Mouse (Mus musculus): ENCODE measurements at regions not wholly inside any gene's neighbourhood (a gene's known extent, or its start where the extent isn't known, plus 50 kb on each side); places are given as distances from the start of the nearest gene placed in this dataset.
A peak's percentile ranks its signal among the peaks of the same experiment; 100 is the strongest.

DNA sequence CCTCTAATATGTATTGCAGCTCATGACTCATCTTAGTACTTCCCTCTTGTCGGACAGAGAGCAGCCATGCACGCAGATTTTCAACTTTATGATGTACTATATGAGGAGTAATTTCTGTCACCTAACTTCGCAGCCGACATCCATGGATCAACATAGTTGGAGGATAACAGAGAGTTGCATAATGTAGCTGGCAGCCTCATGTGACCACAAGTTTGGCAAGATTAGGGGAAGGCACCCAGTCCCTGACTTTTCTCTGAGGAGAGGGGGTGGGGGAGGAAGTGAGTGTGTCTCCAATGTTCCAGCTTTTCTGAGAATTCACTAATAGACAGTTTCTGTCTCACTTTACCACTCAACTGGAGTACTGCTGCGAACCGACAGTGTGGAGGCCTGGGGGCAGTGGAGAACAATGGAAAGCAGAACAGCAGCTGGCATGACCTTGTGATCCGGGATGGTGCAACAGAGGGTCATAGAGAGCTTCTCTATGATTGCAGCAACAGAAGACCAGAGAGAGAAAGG is 424.0 kb downstream of the Ptprc start:
- DNase-seq (ENCODE audit: low spot score): no peak

GRCm38 (mm10) chr1:137750894-137751293 is 424.6 kb downstream of the Ptprc start:
- DNase-seq (ENCODE audit: low spot score): no peak

GRCm38 (mm10) chr1:137746129-137746528 is 429.4 kb downstream of the Ptprc start:
- DNase-seq (ENCODE audit: low spot score): no peak

- no peak for DNase-seq (ENCODE audit: low spot score)
Observed at GRCm38 (mm10) chr1:137738157-137738851, 437.2 kb downstream of the Ptprc start.

DNA sequence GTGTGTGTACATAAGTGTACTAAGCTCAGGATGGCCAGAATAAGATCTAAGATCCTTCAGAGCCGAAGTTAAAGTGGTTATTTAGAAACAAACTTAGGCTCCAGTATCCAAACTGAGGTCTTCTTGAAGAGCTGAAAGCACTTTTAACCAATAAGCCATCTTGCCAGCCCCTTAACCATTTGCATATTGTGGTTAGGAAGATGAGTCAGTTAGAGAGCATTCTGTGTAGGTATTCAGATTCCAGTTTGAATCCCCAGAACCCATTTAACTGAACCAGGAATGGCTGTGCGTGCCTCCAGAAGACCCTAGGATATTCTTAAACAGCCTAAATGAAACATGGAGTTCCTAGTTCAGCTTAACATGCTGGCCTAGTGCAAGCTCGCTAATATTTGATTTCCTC is 471.6 kb downstream of the Ptprc start:
- DNase-seq (ENCODE audit: low spot score): no peak

DNA sequence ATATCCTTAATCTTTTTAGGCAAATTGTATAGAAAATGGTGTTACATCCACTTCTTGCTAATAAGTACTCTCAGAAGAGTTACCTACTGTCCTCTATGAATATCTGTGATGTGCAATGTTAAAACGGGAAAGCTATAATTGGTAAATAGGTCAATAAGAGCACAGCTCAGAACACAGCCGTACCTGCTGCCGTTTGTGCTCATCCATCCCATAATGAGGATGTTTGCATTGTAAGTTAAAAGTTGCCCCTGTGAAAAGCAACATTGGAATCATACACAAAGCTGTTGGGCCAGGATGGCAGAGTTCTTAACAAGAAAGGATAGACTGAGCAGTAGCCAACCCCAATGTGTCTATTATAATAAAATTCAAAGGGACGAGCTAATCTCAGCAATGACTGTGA is 476.6 kb downstream of the Ptprc start:
- DNase-seq (ENCODE audit: low spot score): no peak

- no peak for DNase-seq (ENCODE audit: low spot score)
Observed at GRCm38 (mm10) chr1:137697289-137697688, 478.2 kb downstream of the Ptprc start.

DNA sequence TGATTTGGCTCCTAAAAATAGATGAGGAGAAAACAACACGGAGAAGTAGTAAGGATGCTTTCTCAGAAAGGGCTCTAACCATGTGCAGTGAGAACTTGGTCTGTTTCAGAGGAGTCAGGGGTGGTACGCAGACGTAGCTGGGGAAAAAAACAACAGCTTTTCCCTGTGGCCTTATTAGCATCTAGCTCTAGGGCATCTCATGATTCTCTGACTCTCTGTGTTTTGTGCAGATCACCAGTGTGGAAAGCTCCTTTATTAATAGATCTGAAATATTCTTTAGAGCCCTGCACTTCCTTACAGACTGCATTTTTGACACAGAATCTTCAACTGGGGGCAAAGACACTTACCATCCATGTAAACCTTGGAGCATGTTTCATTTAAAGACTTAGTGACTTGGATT is 478.7 kb downstream of the Ptprc start:
- DNase-seq (ENCODE audit: low spot score): no peak

- no peak for DNase-seq (ENCODE audit: low spot score)
Observed at GRCm38 (mm10) chr1:137695751-137696150, 479.8 kb downstream of the Ptprc start.

DNA sequence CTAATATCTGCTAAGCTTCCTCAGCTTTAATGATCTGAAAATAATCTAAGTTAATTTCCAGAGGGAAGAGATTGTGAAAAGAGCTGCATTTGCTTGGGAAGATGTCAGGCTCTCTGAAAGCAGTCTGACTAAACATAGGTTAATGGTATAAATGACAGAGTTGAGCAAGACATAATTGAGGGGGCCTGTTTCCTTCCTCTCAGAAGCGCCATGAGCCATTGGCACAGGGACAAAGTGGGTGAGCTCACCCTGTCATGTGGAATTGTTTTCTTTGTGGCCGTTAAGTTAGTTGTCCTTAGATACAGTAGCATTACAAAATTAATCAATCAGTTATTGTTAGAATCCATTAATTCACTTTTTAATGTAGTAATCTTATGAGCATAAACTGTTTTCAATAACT is 483.0 kb downstream of the Ptprc start:
- DNase-seq (ENCODE audit: low spot score): no peak

GRCm38 (mm10) chr1:137690860-137691595 is 484.5 kb downstream of the Ptprc start:
- DNase-seq (ENCODE audit: low spot score): no peak

DNA sequence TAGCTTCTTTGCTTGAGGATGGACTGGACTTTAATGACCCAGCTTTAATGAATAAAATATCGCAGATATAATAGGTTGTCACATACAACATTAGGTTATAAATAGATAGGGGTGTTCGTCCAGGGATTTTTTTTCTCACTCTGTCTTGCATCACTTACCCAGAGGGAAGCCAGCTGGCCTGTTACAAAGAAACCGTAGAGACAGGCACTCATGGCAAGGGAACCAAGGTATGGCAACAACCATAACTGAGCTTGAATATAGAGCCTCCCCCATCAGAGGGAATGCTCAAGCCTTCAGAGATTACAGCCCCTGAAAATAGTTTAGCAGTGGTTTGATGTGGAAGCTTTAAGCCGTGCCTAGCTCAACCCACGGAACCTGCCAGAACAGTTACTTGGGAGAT is 504.9 kb downstream of the Ptprc start:
- DNase-seq (ENCODE audit: low spot score): no peak

DNA sequence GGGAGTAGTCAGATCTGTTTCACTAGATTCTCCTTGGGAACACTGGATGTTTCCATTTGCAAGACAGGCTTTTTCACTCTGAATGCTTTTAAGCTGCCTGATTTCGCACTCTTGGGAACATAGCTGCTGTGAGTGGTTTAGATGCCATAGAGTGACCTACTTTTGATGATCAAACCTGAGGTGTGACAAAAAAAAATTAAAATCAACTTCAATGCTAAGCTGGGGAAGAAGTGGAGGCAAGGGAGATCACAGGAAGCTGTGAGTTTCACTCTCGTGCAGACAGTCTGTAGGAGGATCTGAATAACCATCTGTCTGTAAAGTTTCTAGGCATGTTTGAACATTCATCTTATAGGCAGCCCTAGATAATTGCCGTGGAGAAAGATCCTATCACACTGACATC is 505.7 kb downstream of the Ptprc start:
- DNase-seq (ENCODE audit: low spot score): no peak

- DNase-seq (ENCODE audit: low spot score): no peak
Observed at GRCm38 (mm10) chr1:137658141-137658540, 517.4 kb downstream of the Ptprc start.

DNA sequence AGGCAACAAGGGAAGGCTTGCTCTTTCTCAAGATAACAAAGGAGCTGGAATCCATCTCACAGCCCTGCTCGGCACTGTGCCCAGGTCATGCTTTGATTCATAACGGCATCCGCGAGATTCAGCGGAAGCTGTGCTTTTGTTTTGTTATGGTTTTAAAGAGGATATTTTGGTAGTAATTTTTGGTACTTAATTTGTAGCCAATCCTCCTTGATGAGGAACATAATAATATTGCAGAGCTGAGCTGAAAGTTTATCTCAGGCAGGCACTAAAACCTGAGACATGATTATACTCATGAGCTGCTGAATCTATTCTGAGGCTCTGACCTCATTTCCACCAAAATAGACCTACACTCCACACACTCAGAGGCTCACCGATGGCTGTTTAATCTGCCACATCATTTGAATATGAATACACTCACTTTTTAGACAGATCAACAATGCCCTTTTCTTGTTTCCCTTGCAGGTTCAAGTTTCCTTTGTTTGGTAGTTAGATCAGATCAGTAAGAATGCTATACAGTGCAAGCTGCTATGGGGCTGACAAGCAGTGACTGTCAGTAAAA is 518.5 kb downstream of the Ptprc start:
- DNase-seq (ENCODE audit: low spot score): peak; percentile 7

DNA sequence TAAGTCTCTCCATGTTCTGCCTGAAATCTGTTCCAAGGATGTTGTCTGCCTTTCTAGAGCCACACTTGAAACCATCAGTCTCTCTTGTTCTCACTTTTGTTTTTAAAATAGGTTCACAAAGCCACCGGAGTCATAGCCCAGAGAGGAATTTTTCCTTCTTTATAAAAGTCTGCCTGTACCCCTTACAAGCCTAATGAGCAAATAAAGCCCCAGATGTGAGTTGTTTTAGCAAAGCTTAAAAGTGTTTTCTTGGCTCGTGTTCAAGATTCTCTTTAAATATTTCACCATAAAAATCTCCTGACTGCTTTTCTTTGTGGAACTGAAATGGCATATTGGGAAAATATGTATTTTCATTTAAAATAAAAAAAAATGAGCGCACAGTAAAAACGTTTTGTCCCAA is 521.3 kb downstream of the Ptprc start:
- no peak for DNase-seq (ENCODE audit: low spot score)

GRCm38 (mm10) chr1:137653495-137653894 is 522.0 kb downstream of the Ptprc start:
- DNase-seq (ENCODE audit: low spot score): no peak

DNA sequence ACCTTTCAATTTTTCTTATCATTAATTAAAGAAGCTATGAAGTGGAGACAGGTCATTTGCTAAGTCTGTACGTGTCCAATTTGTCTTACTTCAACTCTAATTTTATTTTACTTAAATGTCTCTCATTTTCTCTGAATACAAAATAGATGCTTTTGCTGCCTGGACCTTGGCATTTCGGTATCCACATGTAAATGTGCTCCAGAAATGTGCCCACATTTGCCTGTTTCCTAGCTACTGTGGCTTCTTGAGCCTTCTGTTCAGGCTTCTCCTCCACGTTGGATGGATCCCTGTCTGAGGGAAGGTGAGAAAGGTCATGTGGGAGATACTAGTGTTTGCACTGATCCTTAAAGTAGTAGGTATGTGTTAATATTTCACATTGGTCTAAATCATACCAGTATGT is 524.9 kb downstream of the Ptprc start:
- DNase-seq (ENCODE audit: low spot score): no peak

- no peak for DNase-seq (ENCODE audit: low spot score)
Observed at GRCm38 (mm10) chr1:137650082-137650481, 525.4 kb downstream of the Ptprc start.

GRCm38 (mm10) chr1:137648832-137649231 is 526.7 kb downstream of the Ptprc start:
- DNase-seq (ENCODE audit: low spot score): no peak

- no peak for DNase-seq (ENCODE audit: low spot score)
Observed at GRCm38 (mm10) chr1:137644601-137645040, 530.9 kb downstream of the Ptprc start.

DNA sequence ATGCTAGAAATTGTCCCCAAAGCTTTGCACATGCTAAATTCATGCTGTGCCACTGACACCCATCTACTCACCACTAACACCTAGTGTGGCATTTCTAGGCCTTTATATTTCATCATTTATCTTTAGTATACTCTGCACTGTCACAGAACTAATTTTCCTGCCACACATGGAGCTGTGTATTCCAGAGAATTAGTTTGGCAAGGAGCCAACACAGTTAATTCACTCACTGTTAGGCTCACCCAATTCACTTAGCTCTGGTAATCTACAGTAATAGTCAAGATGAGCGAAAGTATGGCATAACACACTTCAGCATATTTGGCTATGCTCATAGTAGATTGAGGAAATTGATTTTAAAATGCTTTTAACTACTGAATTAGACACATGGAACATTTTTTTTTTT is 532.0 kb downstream of the Ptprc start:
- DNase-seq (ENCODE audit: low spot score): no peak

DNA sequence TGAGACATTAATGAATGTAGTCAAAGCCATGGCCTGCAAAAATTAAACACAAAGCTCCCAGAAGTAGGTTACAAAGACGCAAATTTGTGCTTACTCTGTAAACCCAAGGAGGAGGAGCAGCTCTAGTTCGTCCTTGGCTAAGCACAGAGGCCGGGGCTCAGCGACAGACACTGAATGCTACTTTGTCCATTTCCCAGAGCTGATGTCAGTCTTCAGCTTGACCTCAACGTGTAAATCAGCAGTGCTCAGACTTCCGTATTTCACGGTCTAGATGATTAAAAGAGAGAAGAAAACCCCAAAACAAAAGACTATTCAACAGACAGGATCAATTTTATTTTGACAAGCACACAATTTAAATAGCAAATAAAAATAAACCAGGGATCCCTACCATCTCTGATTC is 534.7 kb downstream of the Ptprc start:
- no peak for DNase-seq (ENCODE audit: low spot score)

All from ovary, postnatal 14 days (tissue).